Mouse (Mus musculus) ovary, postnatal 36 days (tissue): ENCODE measurements around the gene Noto.
A peak's percentile ranks its signal among the peaks of the same experiment; 100 is the strongest.
"Not testable (repeated sequence)": the region's sequence is repeated elsewhere in the genome, so short reads cannot be mapped to it uniquely, and the experiment has no call there.

Experiments used
- DNase-seq: peaks from one replicate; pipeline ENCODE4 v3.0.0; 2022; ENCODE audit warnings: low spot score, mixed read lengths

Noto gene

GRCm38 (mm10) chr6:85431274-85431841 lies 7.7 kb downstream of the Noto start:
- DNase-seq = no peak

GRCm38 (mm10) chr6:85431842-85432431 lies 8.3 kb downstream of the Noto start, which contains the start of gene Smyd5:
TSS of gene Smyd5 (plus strand) at chr6:85431989.
- peak; percentile 89 for DNase-seq

- DNase-seq = no peak
Observed at GRCm38 (mm10) chr6:85433865-85434264, 10.2 kb downstream of the Noto start.

- no peak for DNase-seq
Observed at GRCm38 (mm10) chr6:85436204-85436603, 12.5 kb downstream of the Noto start.

- DNase-seq = no peak
Observed at GRCm38 (mm10) chr6:85436631-85437030, 12.9 kb downstream of the Noto start.

- DNase-seq = no peak
Observed at GRCm38 (mm10) chr6:85441142-85441541, 17.5 kb downstream of the Noto start.

- no peak for DNase-seq
Observed at GRCm38 (mm10) chr6:85443488-85444233, 20.0 kb downstream of the Noto start.

- DNase-seq = no peak
Observed at GRCm38 (mm10) chr6:85444266-85444965, 20.7 kb downstream of the Noto start.

GRCm38 (mm10) chr6:85445286-85445685 lies 21.6 kb downstream of the Noto start:
- no peak for DNase-seq

GRCm38 (mm10) chr6:85447351-85447750 lies 23.7 kb downstream of the Noto start:
- DNase-seq = no peak

- not testable (repeated sequence) for DNase-seq
Observed at GRCm38 (mm10) chr6:85450140-85450539, 26.5 kb downstream of the Noto start.

GRCm38 (mm10) chr6:85450697-85451663 lies 27.3 kb downstream of the Noto start, which contains the start of gene Cct7:
TSS of gene Cct7 (plus strand) at chr6:85451514.
- DNase-seq = peak; percentile 97

GRCm38 (mm10) chr6:85451664-85452410 lies 28.2 kb downstream of the Noto start, which contains the start of gene Pradc1:
TSS of gene Pradc1 (minus strand) at chr6:85451970.
- DNase-seq = peak; percentile 96

GRCm38 (mm10) chr6:85452411-85452665 lies 28.7 kb downstream of the Noto start:
- DNase-seq = no peak

GRCm38 (mm10) chr6:85452816-85453215 lies 29.1 kb downstream of the Noto start:
- no peak for DNase-seq

GRCm38 (mm10) chr6:85459621-85460020 lies 35.9 kb downstream of the Noto start:
- DNase-seq = no peak

GRCm38 (mm10) chr6:85465381-85465780 lies 41.7 kb downstream of the Noto start:
- DNase-seq = no peak

- DNase-seq = no peak
Observed at GRCm38 (mm10) chr6:85469660-85470430, 46.2 kb downstream of the Noto start.

GRCm38 (mm10) chr6:85471962-85472361 lies 48.3 kb downstream of the Noto start:
- no peak for DNase-seq

- no peak for DNase-seq
Observed at GRCm38 (mm10) chr6:85472542-85472941, 48.9 kb downstream of the Noto start.
